Mouse (Mus musculus) forebrain, embryonic 14.5 days (tissue): ENCODE measurements around the gene H2-M11. TPM values are rescaled to one million over a fixed set of nuclear protein-coding genes. Genes with fewer than 3 reads are reported as not detected.

ENCODE experiments used
- ATAC-seq: fragments of 200-750 bp; cut with Nextera tagmentation; 2 replicates; pipeline ENCODE4 v1.8.0; 2017; ENCODE audit warnings: mild to moderate bottlenecking, moderate library complexity
- DNase-seq: peaks from one replicate; pipeline ENCODE4 v3.0.0-alpha.2; 2015; ENCODE audit warnings: low spot score
- H3K27ac ChIP-seq: fragments of 300-500 bp; sonication (generic); 2 replicates; pipeline ENCODE4 v1.5.1; 2014; ENCODE audit warnings: low read depth, mild to moderate bottlenecking, control low read depth, low read length, moderate library complexity
- H3K27me3 ChIP-seq: fragments of 300-500 bp; sonication (generic); replicated peaks from 2 replicates; pipeline ENCODE4 v1.6.1; 2014; ENCODE audit warnings: low read length, control low read depth, mixed read lengths; ENCODE audit not compliant: control insufficient read depth, insufficient read depth
- H3K36me3 ChIP-seq: fragments of 300-500 bp; sonication (generic); 2 replicates; pipeline ENCODE4 v1.6.1; 2014; ENCODE audit warnings: low read length, control low read depth; ENCODE audit not compliant: control insufficient read depth, insufficient read depth
- H3K4me1 ChIP-seq: fragments of 300-500 bp; sonication (generic); 2 replicates; pipeline ENCODE4 v1.6.1; 2014; ENCODE audit warnings: antibody characterized with exemption, low read length, control low read depth; ENCODE audit not compliant: control insufficient read depth, insufficient read depth
- H3K4me2 ChIP-seq: fragments of 300-500 bp; sonication (generic); 2 replicates; pipeline ENCODE4 v1.6.1; 2014; ENCODE audit warnings: mild to moderate bottlenecking, control low read depth, low read length
- H3K4me3 ChIP-seq: fragments of 300-500 bp; sonication (generic); 2 replicates; pipeline ENCODE4 v1.5.1; 2014; ENCODE audit warnings: low read depth, low read length, control low read depth
- H3K9ac ChIP-seq: fragments of 300-500 bp; sonication (generic); 2 replicates; pipeline ENCODE4 v1.6.1; 2014; ENCODE audit warnings: mild to moderate bottlenecking, low read length, control low read depth, moderate library complexity
- H3K9me3 ChIP-seq: fragments of 300-500 bp; sonication (generic); replicated peaks from 2 replicates; pipeline ENCODE4 v1.6.1; 2016; ENCODE audit warnings: low read length, control low read depth, mixed read lengths; ENCODE audit not compliant: control insufficient read depth
- WGBS: fragments of 180-500 bp; shearing (Covaris S2); extraction: QIAGEN DNeasy Blood & Tissue Kit; methylation state at CpG from one replicate; pipeline ENCODE4 v1.1.7; 2014; 5-methylcytosine and 5-hydroxymethylcytosine counted together
- polyA plus RNA-seq: library from polyadenylated mRNA; unstranded; fragments of >200 nt; fragmentation: Nextera tagmentation; extraction: Ambion mirVana; gene quantifications from 2 replicates; pipeline ENCODE4 v1.2.1, GENCODE M21; 2014

H2-M11 gene
- polyA plus RNA-seq, result not detected in 2 replicates

DNA sequence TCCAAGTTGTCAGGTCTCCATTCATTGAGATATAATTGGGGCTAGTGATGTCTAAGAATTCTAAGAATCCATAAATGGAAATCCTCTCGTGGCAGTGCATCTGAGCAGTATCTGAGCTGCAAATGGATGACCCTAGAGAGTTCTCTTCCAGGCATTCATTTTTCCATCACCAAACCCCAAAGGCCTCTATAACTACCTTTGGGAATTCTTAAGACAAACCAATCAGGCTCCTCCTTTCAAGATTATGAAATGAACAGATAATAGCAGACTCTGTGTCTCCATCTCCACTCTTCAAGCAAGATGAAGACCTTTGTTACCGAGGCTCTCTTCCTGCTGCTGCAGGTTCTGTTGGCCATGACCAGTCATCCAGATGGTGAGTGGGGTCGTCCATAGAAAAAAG, at the start of gene H2-M11:
TSS of gene H2-M11 (plus strand) at position 301 of the 400 bp plus-strand sequence.
- WGBS, result 66% methylated on average over 3 of the region's 3 CpGs
- Histone ChIP-seq H3K27me3 (no peaks in the 10 kb centered on the region), H3K4me3 (no peak within 1 kb of the TSS), H3K9ac (no peak within 1 kb of the TSS), H3K4me1 (no peaks in the 10 kb centered on the region), H3K36me3 (no peaks in the 10 kb centered on the region), H3K9me3 (no peaks in the 10 kb centered on the region), H3K27ac (no peak within 1 kb of the TSS), H3K4me2 (no peak within 1 kb of the TSS)
- ATAC-seq, result no peak
- no peak for DNase-seq

DNA sequence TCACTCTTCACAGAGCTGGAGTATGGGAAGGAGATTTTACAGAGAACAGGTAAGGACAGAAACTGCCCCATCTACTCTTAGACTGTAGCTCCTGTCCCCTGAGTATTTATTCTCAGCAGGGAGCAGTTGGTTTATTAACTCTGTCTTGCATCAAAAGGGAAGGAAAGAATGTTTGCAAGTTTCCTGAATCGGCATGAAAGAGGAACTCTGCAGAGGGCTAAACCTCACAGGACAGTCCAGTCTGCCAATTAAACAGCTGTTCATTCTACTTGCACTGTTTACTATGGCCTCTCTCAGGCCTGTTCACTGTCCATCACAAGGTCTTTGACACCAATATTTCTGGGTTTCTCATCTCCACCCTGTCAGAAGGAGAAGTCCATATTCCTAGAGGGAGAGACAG, 46.4 kb upstream of the H2-M11 start:
- Histone ChIP-seq H3K4me2 (no peak overlapping the region), H3K4me1 (no peaks in the 10 kb centered on the region), H3K9ac (no peak overlapping the region), H3K9me3 (no peaks in the 10 kb centered on the region), H3K36me3 (no peaks in the 10 kb centered on the region), H3K4me3 (no peak overlapping the region), H3K27ac (no peak overlapping the region), H3K27me3 (no peaks in the 10 kb centered on the region)
- DNase-seq (no peak), ATAC-seq (no peak)
- 50% methylated on average over 1 of the region's 1 CpGs for WGBS

DNA sequence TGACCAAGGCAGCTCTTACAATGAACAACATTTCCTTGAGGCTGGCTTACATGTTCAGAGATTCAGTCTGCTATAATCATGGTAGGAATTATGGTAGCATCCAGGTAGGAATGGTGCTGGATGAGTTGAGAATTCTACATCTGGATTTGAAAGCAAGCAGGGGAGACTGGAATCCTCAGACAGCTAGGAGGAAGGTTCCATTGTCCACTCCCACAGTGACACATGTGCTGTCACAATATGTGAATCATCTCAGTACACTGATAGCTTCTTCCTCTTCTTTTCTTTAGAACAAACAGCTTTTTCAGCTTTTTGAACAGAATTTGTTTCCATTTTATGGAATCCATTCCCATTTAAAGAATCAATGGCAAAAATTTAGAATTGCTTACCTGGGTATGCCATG, 43.0 kb upstream of the H2-M11 start:
- no peak overlapping the region for H3K27ac ChIP-seq
- H3K9me3 ChIP-seq, result no peaks in the 10 kb centered on the region
- H3K36me3 ChIP-seq, result no peaks in the 10 kb centered on the region
- H3K4me3 ChIP-seq, result no peak overlapping the region
- no peaks in the 10 kb centered on the region for H3K4me1 ChIP-seq
- no peak overlapping the region for H3K4me2 ChIP-seq
- no peak overlapping the region for H3K9ac ChIP-seq
- DNase-seq, result no peak
- ATAC-seq, result no peak
- H3K27me3 ChIP-seq, result no peaks in the 10 kb centered on the region

Other genes starting within 250 kb of the H2-M11 start
- not detected in 2 replicates for gene H2-M10.1, start 220.9 kb upstream of the H2-M11 start, polyA plus RNA-seq
- not detected in 2 replicates for gene H2-M10.3, start 178.7 kb upstream of the H2-M11 start, polyA plus RNA-seq
- gene H2-M10.4, start 84.7 kb upstream of the H2-M11 start, polyA plus RNA-seq, result not detected in 2 replicates
- not detected in 2 replicates for gene H2-M9, start 95.6 kb downstream of the H2-M11 start, polyA plus RNA-seq
- not detected in 2 replicates for gene H2-M1, start 125.1 kb downstream of the H2-M11 start, polyA plus RNA-seq
- not detected in 2 replicates for gene H2-M10.5, start 225.8 kb downstream of the H2-M11 start, polyA plus RNA-seq